Mouse (Mus musculus) C2C12 (cell line): ENCODE data around the gene Atg4a-ps.

ENCODE experiments used
- CTCF ChIP-seq: IDR thresholded peaks from one replicate; pipeline ENCODE4 v1.5.1; 2011; ENCODE audit not compliant: control insufficient read depth, insufficient read depth, insufficient read length
- MAX ChIP-seq: IDR thresholded peaks from one replicate; pipeline ENCODE4 v1.6.1; 2011; ENCODE audit warnings: mild to moderate bottlenecking, control low read depth
- MYOD1 ChIP-seq: IDR thresholded peaks from one replicate; pipeline ENCODE4 v1.6.1; 2011; ENCODE audit warnings: low read depth; ENCODE audit not compliant: control insufficient read depth, insufficient read length
- MYOG ChIP-seq: IDR thresholded peaks from one replicate; pipeline ENCODE4 v1.6.1; 2011; ENCODE audit not compliant: control insufficient read depth, insufficient read length; ENCODE audit errors: extremely low read depth
- USF1 ChIP-seq: IDR thresholded peaks from one replicate; pipeline ENCODE4 v1.6.1; 2011; ENCODE audit warnings: low read depth, mild to moderate bottlenecking, control low read depth, moderate library complexity

DNA sequence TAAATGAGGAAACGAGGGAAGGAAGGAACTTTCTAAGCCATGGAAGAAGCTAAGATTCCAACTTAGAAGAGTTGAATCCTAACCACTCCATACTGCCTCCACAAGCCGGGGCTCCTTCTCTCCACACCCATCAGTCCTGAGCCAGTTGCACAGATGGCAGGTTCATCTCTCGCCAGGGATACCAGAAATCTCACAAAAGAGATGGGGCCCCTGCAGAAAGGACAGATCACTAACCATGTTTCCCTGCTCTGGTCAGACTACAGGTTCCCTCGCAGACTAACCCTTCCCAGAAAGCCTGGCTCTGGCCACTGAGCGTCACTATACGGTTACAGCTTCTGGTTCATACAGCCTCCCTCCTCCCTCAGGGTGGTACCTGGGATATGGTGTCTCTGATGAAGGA lies 3.8 kb upstream of the Atg4a-ps start:
- TF ChIP-seq CTCF (no peak), MAX (no peak), USF1 (no peak), MYOG (no peak), MYOD1 (no peak)
